Mouse (Mus musculus) retina, postnatal 7 days (tissue): Measurements from ENCODE around the gene Adamts3.

Source experiments
- DNase-seq: peaks from one replicate; pipeline ENCODE4 v3.0.0-alpha.2; 2012; ENCODE audit warnings: low read depth, low spot score

Adamts3 gene

GRCm38 (mm10) chr5:89883051-89883907, at the start of gene Adamts3:
Gene Adamts3, minus strand, starts transcription at chr5:89883334.
- DNase-seq, result peak; percentile 40

- no peak for DNase-seq
Observed at GRCm38 (mm10) chr5:89931511-89931910, 48.4 kb upstream of the Adamts3 start.

GRCm38 (mm10) chr5:89912359-89912758, 29.2 kb upstream of the Adamts3 start:
- DNase-seq, result no peak

GRCm38 (mm10) chr5:89911950-89912349, 28.8 kb upstream of the Adamts3 start:
- no peak for DNase-seq

GRCm38 (mm10) chr5:89911508-89911907, 28.4 kb upstream of the Adamts3 start:
- no peak for DNase-seq

- DNase-seq, result no peak
Observed at GRCm38 (mm10) chr5:89906884-89907431, 23.8 kb upstream of the Adamts3 start.

GRCm38 (mm10) chr5:89901026-89901425, 17.9 kb upstream of the Adamts3 start:
- no peak for DNase-seq

GRCm38 (mm10) chr5:89897495-89897894, 14.4 kb upstream of the Adamts3 start:
- DNase-seq, result no peak

GRCm38 (mm10) chr5:89895520-89895919, 12.4 kb upstream of the Adamts3 start:
- no peak for DNase-seq

- DNase-seq, result no peak
Observed at GRCm38 (mm10) chr5:89884991-89885390, 1.9 kb upstream of the Adamts3 start.

GRCm38 (mm10) chr5:89883908-89884204, 722 bp upstream of the Adamts3 start:
- no peak for DNase-seq

- no peak for DNase-seq
Observed at GRCm38 (mm10) chr5:89882091-89882734, 921 bp downstream of the Adamts3 start.

- DNase-seq, result no peak
Observed at GRCm38 (mm10) chr5:89881425-89881824, 1.7 kb downstream of the Adamts3 start.

- DNase-seq, result no peak
Observed at GRCm38 (mm10) chr5:89878866-89879392, 4.2 kb downstream of the Adamts3 start.

GRCm38 (mm10) chr5:89872661-89873060, 10.5 kb downstream of the Adamts3 start:
- peak; percentile 35 for DNase-seq

GRCm38 (mm10) chr5:89859603-89860002, 23.5 kb downstream of the Adamts3 start:
- DNase-seq, result no peak

GRCm38 (mm10) chr5:89858837-89859236, 24.3 kb downstream of the Adamts3 start:
- DNase-seq, result no peak

- no peak for DNase-seq
Observed at GRCm38 (mm10) chr5:89846551-89846950, 36.6 kb downstream of the Adamts3 start.

- DNase-seq, result no peak
Observed at GRCm38 (mm10) chr5:89844354-89844753, 38.8 kb downstream of the Adamts3 start.

- no peak for DNase-seq
Observed at GRCm38 (mm10) chr5:89843478-89843877, 39.7 kb downstream of the Adamts3 start.

GRCm38 (mm10) chr5:89839627-89840026, 43.5 kb downstream of the Adamts3 start:
- DNase-seq, result no peak

GRCm38 (mm10) chr5:89821175-89821574, 62.0 kb downstream of the Adamts3 start:
- no peak for DNase-seq

GRCm38 (mm10) chr5:89819531-89819930, 63.6 kb downstream of the Adamts3 start:
- DNase-seq, result no peak
